Mouse (Mus musculus): ENCODE data around the gene Tmem208. TPM values are rescaled to one million over a fixed set of nuclear protein-coding genes. Genes with fewer than 3 reads are reported as not detected.

The Tmem208 gene
- polyA plus RNA-seq, 1 experiment from 2014 or later = 84.2 TPM

GRCm38 (mm10) chr8:105373032-105373431 is 46.9 kb downstream of the Tmem208 start, which contains the start of gene Plekhg4:
TSS of gene Plekhg4 (plus strand) at chr8:105373274.
- Histone ChIP-seq H3K9me3 (replicated peaks; ENCODE audit: control insufficient read depth, low read length) (0 out of 2 replicates have a peak, but pooled peaks cover 3% of the 10 kb centered on the region), H3K9ac (ENCODE audit: low read length) (no peak within 1 kb of the TSS), H3K27ac (ENCODE audit: low read length) (no peak within 1 kb of the TSS), H3K27me3 (ENCODE audit: control insufficient read depth, insufficient read depth, low read length) (0 out of 2 replicates have a peak, but pooled peaks cover 5% of the 10 kb centered on the region), H3K4me2 (ENCODE audit: low read depth, low read length) (no peak within 1 kb of the TSS), H3K36me3 (ENCODE audit: control insufficient read depth, insufficient read depth) (no peaks in the 10 kb centered on the region), H3K4me1 (ENCODE audit: control insufficient read depth, insufficient read depth, low read length) (no peaks in the 10 kb centered on the region), H3K4me3 (ENCODE audit: low read length) (no peak within 1 kb of the TSS)
- ATAC-seq (replicated peaks; ENCODE audit: extremely low read depth, insufficient read depth, low FRiP score) = no peak
- WGBS = 60% methylated on average over 2 of the region's 2 CpGs

DNA sequence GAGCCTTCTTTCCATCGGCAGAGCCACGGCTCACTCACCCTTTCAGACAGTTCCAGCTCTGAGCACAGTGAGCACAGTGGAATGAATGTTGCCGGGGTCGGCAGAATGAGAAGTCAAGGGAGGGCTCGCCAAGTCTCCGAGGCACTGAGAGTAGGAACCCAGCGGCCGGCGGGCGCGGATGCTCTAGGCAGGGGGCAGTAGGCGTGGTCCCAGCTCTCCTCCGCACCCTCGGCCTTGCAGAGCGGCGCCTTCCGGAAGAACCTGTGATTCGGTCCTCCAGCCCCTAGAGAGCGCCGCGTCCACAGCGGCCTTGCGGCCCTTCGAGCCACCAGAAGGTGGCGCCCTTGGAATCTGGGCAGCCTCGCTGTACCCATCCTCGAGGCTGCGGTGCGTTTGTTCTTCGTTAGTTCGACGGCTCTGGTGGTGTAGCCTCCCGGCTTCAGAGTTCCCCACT is 48.4 kb downstream of the Tmem208 start:
- Histone ChIP-seq H3K4me1 (ENCODE audit: control insufficient read depth, insufficient read depth, low read length) (peaks cover 7% of the 10 kb centered on the region), H3K4me3 (ENCODE audit: low read length) (peak overlapping the region; percentile 22; the same call in 1 of the 2 replicates), H3K36me3 (ENCODE audit: control insufficient read depth, insufficient read depth) (no peaks in the 10 kb centered on the region), H3K4me2 (ENCODE audit: low read depth, low read length) (peak overlapping the region; percentile 53), H3K27me3 (ENCODE audit: control insufficient read depth, insufficient read depth, low read length) (0 out of 2 replicates have a peak, but pooled peaks cover 5% of the 10 kb centered on the region), H3K27ac (ENCODE audit: low read length) (no peak overlapping the region), H3K9ac (ENCODE audit: low read length) (no peak overlapping the region), H3K9me3 (replicated peaks; ENCODE audit: control insufficient read depth, low read length) (0 out of 2 replicates have a peak, but pooled peaks cover 3% of the 10 kb centered on the region)
- WGBS = 27% methylated on average over 33 of the region's 33 CpGs
- ATAC-seq (replicated peaks; ENCODE audit: extremely low read depth, insufficient read depth, low FRiP score) = no peak; the same call in 1 of the 2 replicates

- 31% methylated on average over 19 of the region's 19 CpGs for WGBS
- 0 out of 2 replicates have a peak overlapping the region, but pooled peaks have one; percentile 28 for H3K9ac ChIP-seq (ENCODE audit: low read length)
- H3K9me3 ChIP-seq (replicated peaks; ENCODE audit: control insufficient read depth, low read length) = 0 out of 2 replicates have a peak, but pooled peaks cover 3% of the 10 kb centered on the region
- peak; percentile 64 for ATAC-seq (replicated peaks; ENCODE audit: extremely low read depth, insufficient read depth, low FRiP score)
- H3K4me3 ChIP-seq (ENCODE audit: low read length) = no peak overlapping the region
- peaks cover 7% of the 10 kb centered on the region for H3K4me1 ChIP-seq (ENCODE audit: control insufficient read depth, insufficient read depth, low read length)
- H3K27me3 ChIP-seq (ENCODE audit: control insufficient read depth, insufficient read depth, low read length) = 0 out of 2 replicates have a peak, but pooled peaks cover 3% of the 10 kb centered on the region
- no peak overlapping the region for H3K27ac ChIP-seq (ENCODE audit: low read length)
- H3K36me3 ChIP-seq (ENCODE audit: control insufficient read depth, insufficient read depth) = no peaks in the 10 kb centered on the region
- peak overlapping the region; percentile 2; the same call in 1 of the 2 replicates for H3K4me2 ChIP-seq (ENCODE audit: low read depth, low read length)
Observed at GRCm38 (mm10) chr8:105378673-105379072, 52.5 kb downstream of the Tmem208 start.

GRCm38 (mm10) chr8:105380308-105380707 is 54.2 kb downstream of the Tmem208 start:
- 85% methylated on average over 12 of the region's 12 CpGs for WGBS
- no peak for ATAC-seq (replicated peaks; ENCODE audit: extremely low read depth, insufficient read depth, low FRiP score)

DNA sequence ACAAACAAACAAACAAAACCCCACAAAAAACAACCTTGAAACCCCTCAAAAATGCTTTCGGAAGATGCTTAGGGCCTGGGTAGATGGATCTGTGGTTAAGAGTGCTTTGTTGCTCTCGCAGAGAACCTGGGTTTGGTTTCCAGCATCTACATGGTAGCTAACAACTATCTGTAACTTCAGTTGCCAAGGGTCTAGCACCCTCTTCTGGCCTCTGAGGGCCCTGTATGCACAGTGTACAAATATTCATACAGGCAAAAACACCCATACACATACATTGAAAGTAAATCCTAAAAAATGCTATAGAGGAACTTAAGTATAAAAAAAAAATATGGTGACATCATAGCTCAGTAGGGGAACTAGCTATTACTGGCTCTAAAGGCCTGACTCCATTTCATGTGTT is 57.9 kb downstream of the Tmem208 start:
- Histone ChIP-seq H3K9me3 (replicated peaks; ENCODE audit: control insufficient read depth, low read length) (no peaks in the 10 kb centered on the region), H3K4me3 (ENCODE audit: low read length) (no peak overlapping the region), H3K4me1 (ENCODE audit: control insufficient read depth, insufficient read depth, low read length) (peaks cover 22% of the 10 kb centered on the region), H3K27ac (ENCODE audit: low read length) (no peak overlapping the region), H3K9ac (ENCODE audit: low read length) (no peak overlapping the region), H3K36me3 (ENCODE audit: control insufficient read depth, insufficient read depth) (no peaks in the 10 kb centered on the region), H3K27me3 (ENCODE audit: control insufficient read depth, insufficient read depth, low read length) (0 out of 2 replicates have a peak, but pooled peaks cover 3% of the 10 kb centered on the region), H3K4me2 (ENCODE audit: low read depth, low read length) (no peak overlapping the region)
- no peak for ATAC-seq (replicated peaks; ENCODE audit: extremely low read depth, insufficient read depth, low FRiP score)
- 96% methylated on average over 2 of the region's 2 CpGs for WGBS

More at GRCm38 (mm10) chr8:105380308-105380707, 54.2 kb downstream of the Tmem208 start:
- H3K9me3 ChIP-seq (replicated peaks; ENCODE audit: control insufficient read depth, low read length) = no peaks in the 10 kb centered on the region
- H3K36me3 ChIP-seq (ENCODE audit: control insufficient read depth, insufficient read depth) = no peaks in the 10 kb centered on the region
- 0 out of 2 replicates have a peak, but pooled peaks cover 2% of the 10 kb centered on the region for H3K27me3 ChIP-seq (ENCODE audit: control insufficient read depth, insufficient read depth, low read length)
- no peak overlapping the region for H3K27ac ChIP-seq (ENCODE audit: low read length)
- no peak overlapping the region for H3K4me3 ChIP-seq (ENCODE audit: low read length)
- no peak overlapping the region for H3K9ac ChIP-seq (ENCODE audit: low read length)
- H3K4me1 ChIP-seq (ENCODE audit: control insufficient read depth, insufficient read depth, low read length) = peaks cover 7% of the 10 kb centered on the region
- no peak overlapping the region for H3K4me2 ChIP-seq (ENCODE audit: low read depth, low read length)

MicroRNAs within 50 kb of the gene (microRNA counts, 519-probe panel; counts per million panel counts)
- microRNA mmu-miR-328 = 2,413 counts per million, percentile 54 among the panel's probes with 10 or more counts

Small RNA genes within 50 kb of the gene (microRNA-seq; reads per million reads assigned to microRNA genes)
- gene Gm27320 = not detected
- gene Mir328 = 412 reads per million, percentile 71 among the genes with 10 or more reads in this experiment

Other genes with a start within 250 kb of the Tmem208 start
- 0.14 and 0.16 TPM in 2 replicates for gene Ces3b, start 242.6 kb upstream of the Tmem208 start, polyA plus RNA-seq (2015; fragmentation: Nextera tagmentation; extraction: Ambion mirVana)
- gene Ces4a, start 194.6 kb upstream of the Tmem208 start, polyA plus RNA-seq (2015; fragmentation: Nextera tagmentation; extraction: Ambion mirVana) = not detected in 2 replicates
- 38.7 and 48.5 TPM in 2 replicates for gene Cbfb, start 155.7 kb upstream of the Tmem208 start, polyA plus RNA-seq (2015; fragmentation: Nextera tagmentation; extraction: Ambion mirVana)
- gene D230025D16Rik, start 101.2 kb upstream of the Tmem208 start, polyA plus RNA-seq (2015; fragmentation: Nextera tagmentation; extraction: Ambion mirVana) = 20.8 and 22.5 TPM in 2 replicates
- 12.7 and 13.1 TPM in 2 replicates for gene B3gnt9, start 71.2 kb upstream of the Tmem208 start, polyA plus RNA-seq (2015; fragmentation: Nextera tagmentation; extraction: Ambion mirVana)
- gene Tradd, start 61.7 kb upstream of the Tmem208 start, polyA plus RNA-seq (2015; fragmentation: Nextera tagmentation; extraction: Ambion mirVana) = 20.3 and 25.4 TPM in 2 replicates
- gene Fbxl8, start 61.7 kb upstream of the Tmem208 start, polyA plus RNA-seq (2015; fragmentation: Nextera tagmentation; extraction: Ambion mirVana) = 4.5 and 5.0 TPM in 2 replicates
- gene Hsf4, start 56.6 kb upstream of the Tmem208 start, polyA plus RNA-seq (2015; fragmentation: Nextera tagmentation; extraction: Ambion mirVana) = 0.27 and 0.29 TPM in 2 replicates
- 5.2 and 5.8 TPM in 2 replicates for gene Nol3, start 50.2 kb upstream of the Tmem208 start, polyA plus RNA-seq (2015; fragmentation: Nextera tagmentation; extraction: Ambion mirVana)
- gene 4931428F04Rik, start 36.5 kb upstream of the Tmem208 start, polyA plus RNA-seq (2015; fragmentation: Nextera tagmentation; extraction: Ambion mirVana) = 5.4 and 6.7 TPM in 2 replicates
- gene Exoc3l, start 30.3 kb upstream of the Tmem208 start, polyA plus RNA-seq (2015; fragmentation: Nextera tagmentation; extraction: Ambion mirVana) = 14.6 and 14.9 TPM in 2 replicates
- 50.8 and 61.1 TPM in 2 replicates for gene E2f4, start 28.7 kb upstream of the Tmem208 start, polyA plus RNA-seq (2015; fragmentation: Nextera tagmentation; extraction: Ambion mirVana)
- 4.1 and 5.1 TPM in 2 replicates for gene Elmo3, start 20.8 kb upstream of the Tmem208 start, polyA plus RNA-seq (2015; fragmentation: Nextera tagmentation; extraction: Ambion mirVana)
- 0.80 and 0.84 TPM in 2 replicates for gene Lrrc29, start 76 bp upstream of the Tmem208 start, polyA plus RNA-seq (2015; fragmentation: Nextera tagmentation; extraction: Ambion mirVana)
- gene Fhod1, start 21.6 kb downstream of the Tmem208 start, polyA plus RNA-seq (2015; fragmentation: Nextera tagmentation; extraction: Ambion mirVana) = 1.1 and 2.3 TPM in 2 replicates
- gene Slc9a5, start 22.5 kb downstream of the Tmem208 start, polyA plus RNA-seq (2015; fragmentation: Nextera tagmentation; extraction: Ambion mirVana) = 1.1 and 1.4 TPM in 2 replicates
- gene Plekhg4, start 46.9 kb downstream of the Tmem208 start, polyA plus RNA-seq (2015; fragmentation: Nextera tagmentation; extraction: Ambion mirVana) = 0.18 and 0.21 TPM in 2 replicates
- 0.07 TPM in 1 of 2 replicates, not detected in the other for gene Kctd19, start 87.1 kb downstream of the Tmem208 start, polyA plus RNA-seq (2015; fragmentation: Nextera tagmentation; extraction: Ambion mirVana)
- 0.37 and 0.54 TPM in 2 replicates for gene Lrrc36, start 87.2 kb downstream of the Tmem208 start, polyA plus RNA-seq (2015; fragmentation: Nextera tagmentation; extraction: Ambion mirVana)
- gene Tppp3, start 145.2 kb downstream of the Tmem208 start, polyA plus RNA-seq (2015; fragmentation: Nextera tagmentation; extraction: Ambion mirVana) = 38.7 and 40.0 TPM in 2 replicates
- 26.3 and 31.3 TPM in 2 replicates for gene Zdhhc1, start 170.5 kb downstream of the Tmem208 start, polyA plus RNA-seq (2015; fragmentation: Nextera tagmentation; extraction: Ambion mirVana)
- 0.24 and 0.25 TPM in 2 replicates for gene Hsd11b2, start 192.4 kb downstream of the Tmem208 start, polyA plus RNA-seq (2015; fragmentation: Nextera tagmentation; extraction: Ambion mirVana)
- 62.4 and 63.7 TPM in 2 replicates for gene Atp6v0d1, start 239.7 kb downstream of the Tmem208 start, polyA plus RNA-seq (2015; fragmentation: Nextera tagmentation; extraction: Ambion mirVana)

Measured in heart, embryonic 16.5 days (tissue).